Mouse (Mus musculus): Measurements from ENCODE around the gene Rhbdd3. TPM values are rescaled to one million over a fixed set of nuclear protein-coding genes. Genes with fewer than 3 reads are reported as not detected.
A peak's percentile ranks its signal among the peaks of the same experiment; 100 is the strongest.

The Rhbdd3 gene
- polyA plus RNA-seq, 1 experiment: 18.3 TPM

DNA sequence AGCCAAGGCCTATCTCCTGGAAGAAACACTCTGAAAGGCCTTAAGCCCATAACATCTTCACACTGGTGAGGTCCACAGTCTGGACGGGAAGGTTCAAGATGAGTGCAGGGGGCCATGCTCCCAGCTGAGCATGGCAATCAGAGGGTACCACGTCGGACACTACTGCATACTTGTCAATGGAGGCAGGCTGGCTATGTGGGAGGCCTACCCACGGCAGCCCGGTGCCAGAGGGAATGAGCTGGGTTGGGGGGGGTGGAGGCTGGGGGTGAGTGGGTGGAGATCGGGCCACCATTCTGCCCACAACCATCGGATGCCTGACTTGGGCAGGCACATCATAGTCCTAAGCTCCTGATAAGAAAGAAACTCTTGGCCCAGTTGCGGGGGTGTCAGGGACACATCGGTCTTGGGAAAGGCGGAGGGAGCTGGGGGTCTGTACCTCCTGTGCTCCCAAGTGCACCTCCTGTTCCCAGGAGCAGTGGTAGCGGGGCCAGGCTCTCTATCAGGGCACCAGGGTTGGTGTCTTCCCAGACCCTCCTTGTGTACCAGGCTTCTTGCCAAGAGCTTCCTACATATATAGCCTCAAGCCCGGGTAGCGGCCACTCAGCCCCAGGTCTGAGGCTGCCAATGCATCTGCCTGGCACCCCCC, 35.7 kb upstream of the Rhbdd3 start:
- TF ChIP-seq CTCF (IDR thresholded peaks at IDR 0.05; ENCODE audit: low read depth, low read length) (no peak), POLR2A (IDR thresholded peaks at IDR 0.05; ENCODE audit: insufficient read depth, low read length) (no peak), EP300 (IDR thresholded peaks at IDR 0.05; ENCODE audit: insufficient read depth, low read depth, low read length) (no peak)
- peaks cover 4% of the 10 kb centered on the region for H3K4me1 ChIP-seq (ENCODE audit: control insufficient read depth, insufficient read depth, low read length)
- H3K27me3 ChIP-seq (ENCODE audit: control insufficient read depth, insufficient read depth, low read length, poor library complexity, severe bottlenecking): 0 out of 2 replicates have a peak, but pooled peaks cover 3% of the 10 kb centered on the region
- no peak overlapping the region for H3K4me3 ChIP-seq (ENCODE audit: low read depth, low read length)
- no peaks in the 10 kb centered on the region for H3K9me3 ChIP-seq (replicated peaks; ENCODE audit: control insufficient read depth, insufficient read depth, low read length, poor library complexity, severe bottlenecking)
- H3K27ac ChIP-seq (ENCODE audit: insufficient read depth, low read length): no peak overlapping the region
- H3K36me3 ChIP-seq (ENCODE audit: control insufficient read depth, insufficient read depth, low read length, poor library complexity, severe bottlenecking): no peaks in the 10 kb centered on the region
- no peak overlapping the region for H3K9ac ChIP-seq (ENCODE audit: low read depth, poor library complexity, severe bottlenecking)

DNA sequence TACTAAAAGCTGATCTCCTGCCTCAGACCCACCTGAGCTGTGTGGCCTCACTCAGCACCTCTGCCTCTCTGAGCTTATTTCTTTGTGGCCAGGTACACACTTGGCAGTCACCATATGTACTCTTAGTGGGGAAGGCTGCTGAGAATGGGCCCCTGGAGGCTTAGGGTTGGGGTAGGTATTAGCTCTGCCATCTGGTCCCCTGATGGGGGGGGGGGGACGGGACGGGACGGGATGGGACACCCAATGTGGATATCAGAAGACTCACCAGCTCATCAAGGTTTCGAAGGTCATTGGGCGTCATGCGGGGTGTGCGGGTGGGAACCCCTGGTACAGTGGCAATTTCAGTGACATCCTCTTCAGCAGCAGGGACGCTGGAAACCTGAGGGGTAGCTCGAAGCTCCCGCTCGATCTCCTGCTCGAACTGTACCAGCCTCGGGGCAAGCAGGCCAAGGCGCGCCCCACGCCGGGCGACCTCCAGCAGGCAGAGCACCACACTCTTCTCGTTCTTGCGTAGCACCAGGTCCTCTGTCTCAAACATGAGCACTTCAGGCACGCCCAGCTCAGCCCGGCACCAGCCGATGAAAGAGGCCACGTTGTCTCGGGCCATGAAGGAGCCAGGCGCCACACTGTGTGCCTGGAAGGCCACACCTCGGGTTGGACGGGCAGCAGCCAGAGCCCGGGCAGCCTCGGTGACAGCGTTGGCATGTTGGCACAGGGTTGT, 35.0 kb upstream of the Rhbdd3 start:
- H3K36me3 ChIP-seq (ENCODE audit: control insufficient read depth, insufficient read depth, low read length, poor library complexity, severe bottlenecking): peaks cover 4% of the 10 kb centered on the region; the same call in 1 of the 2 replicates
- H3K4me3 ChIP-seq (ENCODE audit: low read depth, low read length): peak overlapping the region; percentile 78
- no peaks in the 10 kb centered on the region for H3K9me3 ChIP-seq (replicated peaks; ENCODE audit: control insufficient read depth, insufficient read depth, low read length, poor library complexity, severe bottlenecking)
- no peak overlapping the region for H3K27ac ChIP-seq (ENCODE audit: insufficient read depth, low read length)
- H3K4me1 ChIP-seq (ENCODE audit: control insufficient read depth, insufficient read depth, low read length): peaks cover 4% of the 10 kb centered on the region
- peak overlapping the region; percentile 85 for H3K9ac ChIP-seq (ENCODE audit: low read depth, poor library complexity, severe bottlenecking)
- TF ChIP-seq POLR2A (IDR thresholded peaks at IDR 0.05; ENCODE audit: insufficient read depth, low read length) (no peak), EP300 (IDR thresholded peaks at IDR 0.05; ENCODE audit: insufficient read depth, low read depth, low read length) (no peak), CTCF (IDR thresholded peaks at IDR 0.05; ENCODE audit: low read depth, low read length) (no peak)
- H3K27me3 ChIP-seq (ENCODE audit: control insufficient read depth, insufficient read depth, low read length, poor library complexity, severe bottlenecking): no peaks in the 10 kb centered on the region

DNA sequence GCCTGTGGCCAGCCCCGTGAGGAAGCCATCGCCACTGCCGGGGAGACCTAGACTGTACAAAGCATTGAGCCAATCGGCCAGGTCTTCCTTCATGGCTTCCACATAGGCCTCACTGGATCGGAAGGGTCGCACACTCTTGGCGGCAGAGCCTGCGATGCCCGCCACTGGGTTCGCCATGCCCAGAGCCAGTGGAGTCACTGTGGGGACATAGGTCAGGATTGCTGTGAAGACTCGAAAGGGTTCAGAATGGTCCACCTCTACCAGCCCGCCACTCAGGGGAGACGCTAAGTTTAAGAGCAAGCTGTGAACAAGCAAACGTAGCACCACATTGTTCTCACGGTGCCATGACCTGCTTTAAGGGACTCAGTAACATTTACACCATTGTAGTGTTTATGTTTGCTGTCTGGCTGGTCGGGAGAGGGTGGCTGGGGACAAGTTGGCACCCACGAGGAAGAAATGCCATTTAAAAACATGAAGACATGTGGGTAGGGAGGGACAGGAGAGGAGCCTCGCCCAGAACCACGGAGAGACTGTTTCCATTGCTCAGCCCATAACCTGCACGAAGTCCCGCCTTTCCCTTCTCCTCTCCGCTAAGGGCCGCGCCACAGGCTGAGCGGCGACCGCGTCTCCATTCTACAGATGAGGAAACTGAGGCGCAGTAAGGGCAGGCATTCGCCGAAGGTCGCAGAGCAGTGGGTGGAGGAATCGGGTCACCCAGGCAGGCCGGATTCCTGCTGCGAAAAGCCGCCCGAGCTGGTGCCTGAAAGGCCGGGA, 34.3 kb upstream of the Rhbdd3 start:
- Histone ChIP-seq H3K9me3 (replicated peaks; ENCODE audit: control insufficient read depth, insufficient read depth, low read length, poor library complexity, severe bottlenecking) (no peaks in the 10 kb centered on the region), H3K4me1 (ENCODE audit: control insufficient read depth, insufficient read depth, low read length) (peaks cover 4% of the 10 kb centered on the region), H3K27ac (ENCODE audit: insufficient read depth, low read length) (no peak overlapping the region), H3K4me3 (ENCODE audit: low read depth, low read length) (peak overlapping the region; percentile 78), H3K27me3 (ENCODE audit: control insufficient read depth, insufficient read depth, low read length, poor library complexity, severe bottlenecking) (no peaks in the 10 kb centered on the region), H3K9ac (ENCODE audit: low read depth, poor library complexity, severe bottlenecking) (peak overlapping the region; percentile 85), H3K36me3 (ENCODE audit: control insufficient read depth, insufficient read depth, low read length, poor library complexity, severe bottlenecking) (peaks cover 10% of the 10 kb centered on the region)
- no peak for TF ChIP-seq POLR2A (IDR thresholded peaks at IDR 0.05; ENCODE audit: insufficient read depth, low read length)
- TF ChIP-seq EP300 (IDR thresholded peaks at IDR 0.05; ENCODE audit: insufficient read depth, low read depth, low read length): no peak
- TF ChIP-seq CTCF (IDR thresholded peaks at IDR 0.05; ENCODE audit: low read depth, low read length): no peak

DNA sequence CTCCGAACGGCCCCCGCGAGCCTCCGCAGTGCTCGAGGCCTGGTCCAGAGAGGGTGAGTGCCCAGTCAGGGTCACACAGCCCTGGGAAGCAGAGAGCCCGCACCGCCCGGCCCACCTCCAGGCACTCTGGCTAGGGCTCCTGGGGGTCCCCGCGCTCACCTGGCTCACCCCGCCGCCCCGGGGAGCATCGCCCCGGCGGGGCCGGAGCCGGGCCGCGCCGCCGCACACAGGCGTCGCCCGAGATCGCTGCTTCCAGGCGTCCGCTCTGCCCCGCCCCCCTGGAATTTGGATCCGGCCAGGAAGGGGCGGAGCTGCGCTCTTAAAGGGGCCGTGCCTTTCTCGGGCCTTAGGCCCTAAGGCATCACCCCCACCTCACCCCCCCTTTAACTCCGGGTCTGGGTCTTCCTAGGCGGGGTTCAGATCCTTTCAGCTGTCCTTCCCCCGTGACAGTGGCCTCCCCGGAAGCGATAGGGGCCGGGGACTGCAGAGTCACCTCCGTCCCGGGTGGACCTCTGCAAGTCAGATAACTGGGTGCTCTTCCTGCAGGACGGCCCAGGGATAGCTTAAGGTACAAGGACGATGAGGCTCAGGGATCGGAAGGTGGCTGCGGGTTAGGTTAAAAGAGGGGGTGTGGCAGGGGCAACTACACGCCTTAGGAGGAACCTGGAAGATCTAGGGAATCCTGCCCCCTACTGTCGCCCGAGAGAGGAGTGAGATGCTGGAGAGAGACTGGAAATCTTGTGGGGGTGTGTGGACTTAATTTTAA, 33.5 kb upstream of the Rhbdd3 start, which contains the start of gene Gas2l1:
Gene Gas2l1 (minus strand): TSS at position 272 of the 766 bp plus-strand sequence.
- Histone ChIP-seq H3K27ac (ENCODE audit: insufficient read depth, low read length) (peak within 1 kb of the TSS; percentile 3; the same call in 1 of the 2 replicates), H3K4me3 (ENCODE audit: low read depth, low read length) (peak within 1 kb of the TSS; percentile 78), H3K27me3 (ENCODE audit: control insufficient read depth, insufficient read depth, low read length, poor library complexity, severe bottlenecking) (no peaks in the 10 kb centered on the region), H3K9me3 (replicated peaks; ENCODE audit: control insufficient read depth, insufficient read depth, low read length, poor library complexity, severe bottlenecking) (no peaks in the 10 kb centered on the region), H3K4me1 (ENCODE audit: control insufficient read depth, insufficient read depth, low read length) (peaks cover 4% of the 10 kb centered on the region), H3K9ac (ENCODE audit: low read depth, poor library complexity, severe bottlenecking) (peak within 1 kb of the TSS; percentile 85), H3K36me3 (ENCODE audit: control insufficient read depth, insufficient read depth, low read length, poor library complexity, severe bottlenecking) (peaks cover 16% of the 10 kb centered on the region)
- no peak for TF ChIP-seq EP300 (IDR thresholded peaks at IDR 0.05; ENCODE audit: insufficient read depth, low read depth, low read length)
- peak; percentile 72 for TF ChIP-seq CTCF (IDR thresholded peaks at IDR 0.05; ENCODE audit: low read depth, low read length)
- no peak for TF ChIP-seq POLR2A (IDR thresholded peaks at IDR 0.05; ENCODE audit: insufficient read depth, low read length)

GRCm38 (mm10) chr11:5067063-5067462, 31.7 kb upstream of the Rhbdd3 start:
- H3K36me3 ChIP-seq (ENCODE audit: control insufficient read depth, insufficient read depth, low read length, poor library complexity, severe bottlenecking): peaks cover 34% of the 10 kb centered on the region
- no peak overlapping the region for H3K9ac ChIP-seq (ENCODE audit: low read depth, poor library complexity, severe bottlenecking)
- H3K27me3 ChIP-seq (ENCODE audit: control insufficient read depth, insufficient read depth, low read length, poor library complexity, severe bottlenecking): no peaks in the 10 kb centered on the region
- H3K27ac ChIP-seq (ENCODE audit: insufficient read depth, low read length): no peak overlapping the region
- H3K4me3 ChIP-seq (ENCODE audit: low read depth, low read length): no peak overlapping the region
- TF ChIP-seq CTCF (IDR thresholded peaks at IDR 0.05; ENCODE audit: low read depth, low read length): no peak
- TF ChIP-seq EP300 (IDR thresholded peaks at IDR 0.05; ENCODE audit: insufficient read depth, low read depth, low read length): no peak
- TF ChIP-seq POLR2A (IDR thresholded peaks at IDR 0.05; ENCODE audit: insufficient read depth, low read length): no peak
- no peaks in the 10 kb centered on the region for H3K9me3 ChIP-seq (replicated peaks; ENCODE audit: control insufficient read depth, insufficient read depth, low read length, poor library complexity, severe bottlenecking)
- peaks cover 2% of the 10 kb centered on the region for H3K4me1 ChIP-seq (ENCODE audit: control insufficient read depth, insufficient read depth, low read length)

Measured in ES-Bruce4 (cell line).